In the genomic region with DNA sequence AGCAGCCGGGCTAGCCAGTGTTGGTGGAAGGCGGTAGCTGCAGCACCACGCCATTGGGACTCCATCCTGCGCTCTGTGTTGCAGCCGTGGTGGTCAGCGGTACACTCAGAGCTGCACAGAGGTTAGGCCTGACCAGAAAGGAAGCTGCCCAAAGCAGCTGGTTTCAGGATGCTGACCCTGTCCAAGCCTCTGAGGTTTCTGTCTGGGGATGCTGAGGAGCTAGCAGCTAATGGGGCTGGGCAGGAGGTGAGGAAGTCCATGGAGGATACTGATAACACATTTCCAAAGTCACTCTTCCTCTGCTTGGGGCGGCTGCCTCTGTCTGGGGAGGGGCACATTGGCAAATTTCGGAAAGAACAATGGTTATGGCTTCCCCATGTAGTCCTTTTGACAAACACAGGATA, we compare ENCODE assay signal across 12 mouse cellular contexts. TPM values are rescaled to one million over a fixed set of nuclear protein-coding genes. Genes with fewer than 3 reads are reported as not detected.
DNase-seq lines count a peak whose midpoint lies in the region; ATAC-seq and TF ChIP-seq lines count a peak whose summit lies in the region.
"Had no signal": no experiment of that assay in that cellular context is flagged by ENCODE, and none has a peak within 500 bp of the region (broad histone marks: within the 10 kb centered on the region; RNA-seq: fewer than 3 reads in every experiment).

A gene (minus strand): TSS at position 200 of the 404 bp plus-strand sequence.

- TF ChIP-seq CTCF in lung, postnatal 0 days (IDR thresholded peaks at IDR 0.05): no peak

- no peaks in the 10 kb centered on the region for H3K4me1 ChIP-seq in lung, postnatal 0 days (ENCODE audit: insufficient read depth, low read depth, low read length)
- H3K4me1 ChIP-seq: forebrain, embryonic 12.5 days; stomach, embryonic 15.5 days had no signal

- no peak within 1 kb of the TSS for H3K4me2 ChIP-seq in lung, postnatal 0 days (replicated peaks; ENCODE audit: low read depth, low read length)
- H3K4me2 ChIP-seq: forebrain, embryonic 12.5 days; stomach, embryonic 15.5 days had no signal

- peak; percentile 76 for TF ChIP-seq EP300 in lung, postnatal 0 days (IDR thresholded peaks at IDR 0.05)

- intact Hi-C loops in gastrocnemius, postnatal 14 days (cut with DNase I; ENCODE audit: low total_unique reads): no loop called here

- no peak within 1 kb of the TSS for H3K4me3 ChIP-seq in lung, postnatal 0 days (ENCODE audit: low read depth, low read length)
- H3K4me3 ChIP-seq: forebrain, embryonic 12.5 days; stomach, embryonic 15.5 days had no signal

- peak; percentile 97 for ATAC-seq in lung, postnatal 0 days

- no peak within 1 kb of the TSS for H3K27ac ChIP-seq in lung, postnatal 0 days (ENCODE audit: low read length)
- H3K27ac ChIP-seq: forebrain, embryonic 12.5 days; stomach, embryonic 15.5 days had no signal

- no peak within 1 kb of the TSS for H3K9ac ChIP-seq in lung, postnatal 0 days (replicated peaks; ENCODE audit: low read depth)
- H3K9ac ChIP-seq: forebrain, embryonic 12.5 days; stomach, embryonic 15.5 days had no signal

- H3K36me3 ChIP-seq in lung, postnatal 0 days (ENCODE audit: insufficient read depth, low read length): no peaks in the 10 kb centered on the region
- H3K36me3 ChIP-seq: forebrain, embryonic 12.5 days; stomach, embryonic 15.5 days had no signal

- H3K27me3 ChIP-seq in lung, postnatal 0 days (replicated peaks; ENCODE audit: insufficient read depth, low read length): no peaks in the 10 kb centered on the region
- H3K27me3 ChIP-seq: forebrain, embryonic 12.5 days; stomach, embryonic 15.5 days had no signal

- no peaks in the 10 kb centered on the region for H3K9me3 ChIP-seq in lung, postnatal 0 days (ENCODE audit: low read length)
- H3K9me3 ChIP-seq: forebrain, embryonic 12.5 days; stomach, embryonic 15.5 days had no signal

- 57% methylated on average over 8 of the region's 8 CpGs for WGBS in lung, postnatal 0 days

- peak; percentile 13 for DNase-seq in adrenal gland, postnatal 14 days
- DNase-seq in adrenal gland, adult 8-10 months: no peak
- DNase-seq in gastrocnemius, postnatal 14 days: peak; percentile 7
- peak; percentile 9 to 37 for DNase-seq in kidney, adult 8-10 months
- DNase-seq in lung, postnatal 0 days (ENCODE audit: low spot score): peak; percentile 46
- no peak for DNase-seq in liver
- no peak for DNase-seq in layer of hippocampus, adult 9-11 months
- no peak for DNase-seq in cerebellum, postnatal 4 days (ENCODE audit: low spot score in 2 of 2)
- DNase-seq: B cell, adult 2 months had no signal

RNA-seq across cellular contexts. Expression of the gene that starts here (rescaled TPM):
- total RNA-seq in adrenal gland, postnatal 14 days (2021): 3.1 and 5.0 TPM in 2 replicates
- 1 to 10 TPM in 2 of 4 experiments, under 1 TPM in 2; 0.80 to 1.4 (median 1.2) TPM for total RNA-seq in adrenal gland, adult 8-10 months (2022)
- 1 to 10 TPM; 3.5 to 3.8 TPM for total RNA-seq in gastrocnemius, postnatal 14 days (2021)
- 3.5 and 3.8 TPM in 2 replicates for polyA plus RNA-seq in lung, postnatal 0 days (2015; fragmentation: Nextera tagmentation; extraction: Ambion mirVana)
- polyA plus RNA-seq: liver, adult 2 months had no signal

Comparison
In these comparisons a context has a peak if more than half of its experiments do, and no peak if none do; other contexts are left out.
1. DNase-seq: peak in adrenal gland, postnatal 14 days (single experiment), gastrocnemius, postnatal 14 days (single experiment), kidney, adult 8-10 months (2 of 2) and lung, postnatal 0 days (single experiment); none in adrenal gland, adult 8-10 months (single experiment), liver (single experiment), layer of hippocampus, adult 9-11 months (single experiment) and cerebellum, postnatal 4 days (0 of 2).